Mouse (Mus musculus) telencephalon, adult 2 months (tissue): ENCODE measurements around the gene Cdh1.
"Not testable (repeated sequence)": the region's sequence is repeated elsewhere in the genome, so short reads cannot be mapped to it uniquely, and the experiment has no call there.

Experiments
- DNase-seq: peaks from one replicate; pipeline ENCODE4 v3.0.0-alpha.2; 2011; ENCODE audit warnings: low read depth, low spot score

The Cdh1 gene

DNA sequence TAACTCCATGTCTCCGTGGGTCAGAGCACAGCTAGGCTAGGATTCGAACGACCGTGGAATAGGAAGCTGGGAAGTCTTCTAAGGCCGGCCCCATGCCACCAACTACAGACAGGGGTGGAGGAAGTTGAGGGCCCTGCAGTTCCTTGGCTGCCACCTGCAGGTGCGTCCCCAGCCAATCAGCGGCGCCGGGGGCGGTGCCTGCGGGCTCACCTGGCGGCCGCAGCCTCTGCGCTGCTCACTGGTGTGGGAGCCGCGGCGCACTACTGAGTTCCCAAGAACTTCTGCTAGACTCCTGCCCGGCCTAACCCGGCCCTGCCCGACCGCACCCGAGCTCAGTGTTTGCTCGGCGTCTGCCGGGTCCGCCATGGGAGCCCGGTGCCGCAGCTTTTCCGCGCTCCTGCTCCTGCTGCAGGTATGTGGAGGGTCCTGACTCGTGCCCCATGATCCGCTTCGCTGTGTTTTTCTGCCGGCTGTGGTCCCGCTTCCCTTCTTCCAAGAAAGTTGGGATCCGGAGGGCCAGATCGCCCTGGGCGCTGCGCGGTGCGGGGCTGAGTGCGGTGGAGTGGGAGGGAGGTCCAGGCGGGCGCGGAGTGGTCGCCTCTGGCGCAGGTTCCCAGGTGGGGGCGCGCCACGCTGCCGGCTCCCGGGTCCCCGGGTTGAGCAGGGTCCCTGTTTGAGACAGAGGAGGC lies at the start of gene Cdh1:
Gene Cdh1, plus strand, starts transcription at position 221 of the 689 bp plus-strand sequence.
- no peak for DNase-seq

GRCm38 (mm10) chr8:106554011-106554410 lies 49.1 kb upstream of the Cdh1 start:
- no peak for DNase-seq

GRCm38 (mm10) chr8:106556068-106556645 lies 47.0 kb upstream of the Cdh1 start:
- DNase-seq = no peak

GRCm38 (mm10) chr8:106559844-106560243 lies 43.3 kb upstream of the Cdh1 start:
- DNase-seq = no peak

DNA sequence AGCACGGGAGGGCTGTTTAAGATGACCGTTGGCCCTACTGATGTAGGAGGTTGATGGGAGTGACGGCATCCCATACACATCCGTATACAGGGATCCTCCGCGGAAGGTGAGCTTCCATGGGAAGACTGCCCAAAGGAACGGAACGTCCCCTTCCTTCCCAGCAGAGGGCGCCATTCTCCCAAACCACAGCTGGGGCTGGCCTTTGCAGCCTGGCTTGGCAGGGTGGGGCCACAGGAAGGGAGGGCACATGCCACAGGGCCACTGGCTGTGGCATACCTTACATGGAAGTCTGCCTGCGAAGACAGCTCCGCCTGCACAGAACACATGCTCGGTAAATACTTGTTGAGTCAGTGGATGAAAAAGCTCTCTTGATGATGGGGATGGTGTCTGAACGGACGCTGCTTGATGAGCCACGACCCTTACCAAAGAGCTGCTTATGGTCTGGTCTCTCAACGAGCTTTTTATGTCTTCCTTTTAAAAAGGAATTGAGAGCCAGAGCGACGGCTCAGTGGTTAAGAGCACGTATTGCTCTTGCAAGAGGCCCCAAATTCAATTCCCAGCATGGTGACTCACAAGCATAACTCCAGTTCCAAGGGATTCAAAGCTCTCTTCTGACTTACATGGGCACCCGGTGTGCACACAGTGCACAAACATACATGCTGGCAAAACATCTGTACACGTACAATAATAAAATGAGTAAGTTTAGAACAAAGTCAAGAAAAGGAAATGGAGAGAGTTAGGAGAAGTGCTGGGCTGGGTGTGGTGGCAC lies 41.9 kb upstream of the Cdh1 start:
- DNase-seq = no peak

- no peak for DNase-seq
These were observed 39.4 kb upstream of the Cdh1 start for GRCm38 (mm10) chr8:106563691-106564182.

DNA sequence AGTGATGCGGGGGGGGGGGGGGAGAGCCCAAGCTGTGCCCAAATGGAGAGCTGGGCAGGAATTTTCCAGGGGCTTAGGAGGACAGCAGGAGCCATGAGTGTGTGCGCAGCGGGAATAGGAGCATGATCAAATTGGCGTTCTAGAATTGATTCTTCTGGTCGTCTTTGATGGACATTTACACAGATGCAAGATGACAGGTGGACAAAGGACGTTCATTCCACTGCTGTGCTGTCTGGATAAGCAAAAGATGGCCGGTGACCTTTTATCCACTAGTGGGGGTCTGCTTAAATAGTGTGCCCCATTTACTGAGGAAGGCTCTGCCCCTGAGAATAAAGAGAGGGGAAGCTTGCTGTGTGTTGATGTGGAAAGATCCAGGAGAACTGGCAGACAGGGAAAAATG lies 34.1 kb upstream of the Cdh1 start:
- DNase-seq = no peak

GRCm38 (mm10) chr8:106570386-106570785 lies 32.8 kb upstream of the Cdh1 start:
- DNase-seq = no peak

DNA sequence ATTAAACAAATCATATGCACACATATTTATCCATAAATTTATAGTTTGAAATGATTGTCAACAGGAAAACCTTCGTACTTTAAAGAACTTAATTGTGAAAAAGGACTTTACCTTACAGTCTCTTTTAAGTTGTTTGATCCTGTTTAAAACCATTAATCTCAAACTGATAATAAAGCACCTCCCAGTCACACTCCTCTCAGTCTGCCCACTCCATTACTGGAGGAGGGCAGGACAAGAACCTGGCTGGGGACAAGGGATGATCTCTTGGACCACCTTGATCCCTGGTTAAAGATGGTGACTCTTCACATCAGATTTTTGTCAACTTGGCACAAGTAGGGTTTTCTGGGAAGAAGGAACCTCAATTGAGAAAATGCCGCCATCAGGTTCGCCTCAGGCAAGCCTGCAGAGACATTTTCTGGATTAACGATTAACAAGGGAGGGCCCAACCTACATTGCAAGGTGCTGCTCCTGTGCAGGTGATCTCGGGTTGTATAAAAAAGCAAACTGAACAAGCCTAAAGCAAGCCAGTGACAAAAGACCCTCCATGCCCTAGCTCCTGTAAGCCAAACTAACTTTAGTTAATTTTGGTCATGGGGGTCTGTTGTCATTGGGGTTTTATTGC lies 31.5 kb upstream of the Cdh1 start:
- DNase-seq = no peak

GRCm38 (mm10) chr8:106572175-106572574 lies 31.0 kb upstream of the Cdh1 start:
- not testable (repeated sequence) for DNase-seq

DNA sequence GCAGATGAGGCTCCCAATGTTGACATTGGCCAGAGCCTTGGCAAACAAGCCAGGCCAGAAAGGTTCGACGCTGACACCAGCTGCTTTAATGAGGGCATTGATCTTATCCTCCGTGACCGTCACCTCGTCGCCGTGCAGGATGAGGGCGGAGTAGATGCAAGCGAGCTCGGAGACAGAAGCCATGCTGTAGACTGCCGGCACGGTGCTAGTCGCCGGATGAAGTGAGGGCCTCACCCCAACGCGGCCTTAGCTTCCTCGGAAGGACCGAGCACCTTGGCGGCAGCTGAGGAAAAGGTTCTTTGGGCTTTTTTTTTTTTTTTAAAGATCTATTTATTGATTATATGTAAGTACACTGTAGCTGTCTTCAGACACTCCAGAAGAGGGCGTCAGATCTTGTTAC lies 30.0 kb upstream of the Cdh1 start, which contains the start of gene Gm10073:
Gene Gm10073, minus strand, starts transcription at position 294 of the 400 bp plus-strand sequence.
- not testable (repeated sequence) for DNase-seq

GRCm38 (mm10) chr8:106574283-106574682 lies 28.9 kb upstream of the Cdh1 start:
- no peak for DNase-seq

DNA sequence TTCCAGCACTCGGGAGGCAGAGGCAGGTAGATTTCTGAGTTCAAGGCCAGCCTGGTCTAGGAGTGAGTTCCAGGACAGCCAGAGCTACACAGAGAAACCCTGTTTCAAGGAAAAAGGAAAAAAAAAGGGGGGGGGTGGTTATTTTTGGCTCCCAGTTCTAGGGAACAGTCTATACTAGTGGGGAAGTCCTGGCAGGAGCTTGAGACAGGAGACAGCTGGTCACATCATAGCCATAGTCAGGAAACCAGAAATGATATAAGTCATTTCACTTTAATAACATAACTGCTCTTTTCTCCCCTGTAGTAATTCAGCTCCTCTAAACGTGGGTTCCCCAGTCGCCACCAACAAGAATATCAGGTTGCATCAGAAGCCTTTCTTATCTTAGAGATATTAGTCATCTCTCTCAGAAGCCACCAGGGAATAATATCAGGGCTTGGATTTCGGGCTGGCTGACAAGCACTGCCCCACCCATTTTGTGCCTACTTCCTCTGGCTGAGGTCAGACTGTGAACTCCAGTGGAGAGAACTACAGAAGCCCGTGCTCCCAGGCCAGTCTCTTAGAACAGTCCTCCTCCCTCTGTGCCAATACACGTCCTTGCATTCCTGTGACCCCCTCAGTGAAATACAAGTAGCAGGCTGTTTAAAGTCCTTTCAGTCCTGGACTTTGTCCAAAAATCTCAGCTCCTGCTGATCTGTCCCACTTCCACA lies 26.1 kb upstream of the Cdh1 start:
- DNase-seq = no peak

DNA sequence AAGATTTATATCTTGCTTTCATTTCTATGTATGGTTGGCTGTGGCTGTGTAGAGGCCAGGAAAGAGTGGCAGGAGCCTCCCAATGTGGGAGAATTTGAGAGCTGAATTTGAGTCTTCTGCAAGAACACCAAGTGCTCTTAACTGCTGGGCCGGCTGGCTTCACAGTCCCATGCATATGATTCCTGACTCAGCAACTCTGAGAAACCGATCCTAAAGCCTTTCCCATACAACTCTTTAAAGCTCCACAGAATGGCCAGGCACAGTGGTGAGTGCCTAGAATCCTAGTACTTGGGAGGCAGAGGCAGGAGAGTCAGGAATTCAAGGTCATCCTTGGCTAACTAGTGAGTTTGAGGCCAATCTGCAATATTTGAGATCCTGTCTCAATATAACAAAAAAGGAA lies 23.6 kb upstream of the Cdh1 start:
- DNase-seq = no peak

- DNase-seq = no peak
These were observed 21.6 kb upstream of the Cdh1 start for GRCm38 (mm10) chr8:106581344-106582088.

DNA sequence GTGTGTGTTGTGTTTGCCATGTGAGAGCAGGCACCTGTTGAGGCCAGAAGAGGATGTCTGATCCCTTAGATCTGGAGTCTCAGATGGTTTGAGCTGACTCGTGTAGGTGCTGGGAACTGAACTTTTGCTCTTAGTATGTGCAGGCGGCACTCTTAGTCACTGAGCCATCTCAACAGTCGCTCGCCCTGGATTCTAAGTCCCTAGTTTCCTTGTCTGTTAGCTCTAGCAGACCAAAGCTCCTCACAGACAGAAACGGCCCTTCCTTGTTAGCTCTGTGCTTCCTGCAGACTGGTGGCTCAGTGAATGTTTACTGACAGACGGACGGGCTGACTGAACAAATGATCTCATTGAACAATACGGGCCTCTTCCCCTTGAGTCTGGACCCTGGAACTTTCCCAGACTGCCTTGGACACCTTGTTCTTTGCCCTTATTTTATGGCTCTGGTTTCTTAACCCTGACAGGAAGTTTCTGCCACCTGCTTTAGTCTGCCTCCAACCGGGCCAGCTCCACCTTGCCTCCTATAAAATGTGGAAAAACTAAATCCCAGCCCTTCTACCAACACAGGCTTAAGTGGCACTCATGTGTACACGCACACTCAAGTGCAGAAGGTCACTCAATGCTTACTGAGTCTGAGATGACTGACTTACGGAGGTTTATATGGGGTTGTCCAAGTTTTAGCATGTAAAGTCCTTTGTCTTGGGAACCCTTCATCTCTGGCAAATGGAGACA lies 18.0 kb upstream of the Cdh1 start:
- DNase-seq = no peak

GRCm38 (mm10) chr8:106585671-106586037 lies 17.5 kb upstream of the Cdh1 start:
- DNase-seq = no peak

DNA sequence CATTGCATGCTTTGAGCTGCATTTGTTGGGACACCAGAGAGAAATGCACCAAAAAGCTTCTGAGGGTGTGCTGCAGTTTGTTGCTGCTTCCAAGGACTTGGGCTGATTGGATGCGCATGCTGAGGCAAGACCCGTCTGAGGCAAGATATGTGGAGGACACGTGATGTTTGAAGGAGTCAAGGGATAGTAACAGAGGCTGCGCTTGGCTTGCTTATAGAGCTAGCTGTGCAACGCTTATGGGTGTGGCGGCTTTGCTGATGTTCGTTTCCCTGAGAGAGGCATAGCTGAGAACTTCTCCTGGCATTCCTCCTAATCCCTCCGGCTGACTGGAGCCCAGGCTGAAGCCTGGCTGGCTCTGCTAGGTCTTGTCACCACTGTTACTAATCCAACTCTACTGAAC lies 16.3 kb upstream of the Cdh1 start:
- no peak for DNase-seq

DNA sequence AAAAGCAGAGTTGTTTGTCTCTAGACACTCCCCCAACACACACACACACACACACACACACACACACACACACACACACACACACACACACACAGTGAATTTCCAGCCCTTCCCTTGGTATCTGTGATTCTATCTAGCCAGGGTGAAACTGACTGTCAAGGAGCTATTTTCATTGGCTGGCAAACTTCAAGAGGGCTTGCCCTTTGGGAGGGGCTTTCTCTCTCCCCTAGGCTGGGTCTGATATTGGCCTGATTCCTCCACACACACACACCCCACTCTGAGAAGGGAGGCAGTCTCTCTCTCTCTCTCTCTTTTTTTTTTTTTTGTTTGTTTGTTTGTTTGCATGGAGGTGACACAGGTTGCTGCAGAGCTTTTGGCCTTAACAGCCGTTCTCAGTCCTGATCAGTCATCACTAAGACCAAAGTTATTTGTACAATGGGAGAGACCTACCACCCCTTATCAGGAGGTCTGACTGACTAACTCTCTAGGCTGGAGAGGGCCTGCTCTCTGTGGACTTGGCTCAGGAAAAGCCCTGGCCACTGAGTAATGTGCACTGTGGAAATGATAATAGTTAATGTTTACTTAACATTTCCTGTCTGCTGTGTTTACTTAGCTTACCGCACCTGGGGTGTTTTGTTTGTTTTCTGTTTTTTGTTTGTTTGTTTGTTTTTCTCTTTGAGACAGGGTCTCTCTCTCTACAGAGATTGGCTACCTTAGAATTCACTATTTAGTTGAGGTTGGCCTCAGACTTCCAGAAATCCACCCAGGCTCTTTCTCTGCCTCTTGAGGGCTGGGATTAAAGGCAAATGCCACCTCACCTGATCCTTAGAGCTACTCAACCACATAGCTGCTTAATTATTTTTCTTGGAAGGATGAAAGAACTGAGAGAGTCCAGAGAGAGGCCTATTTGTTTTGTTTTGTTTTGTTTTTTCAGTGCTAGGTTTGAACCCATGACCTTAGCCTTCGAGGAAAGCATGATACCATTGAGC lies 14.4 kb upstream of the Cdh1 start:
- DNase-seq = no peak
